Mouse (Mus musculus): ENCODE measurements around the gene Pcsk7. TPM values are rescaled to one million over a fixed set of nuclear protein-coding genes. Genes with fewer than 3 reads are reported as not detected.

The Pcsk7 gene
- polyA plus RNA-seq (2015; fragmentation: Nextera tagmentation; extraction: Ambion mirVana), result 25.6 and 26.7 TPM in 2 replicates

GRCm38 (mm10) chr9:45906355-45907077 lies at the start of gene Pcsk7, which contains the start of gene Rnf214:
Gene Pcsk7, plus strand, starts transcription at chr9:45906497.
Gene Rnf214, minus strand, starts transcription at chr9:45906911.
- WGBS, result under 1% methylated on average over 73 of the region's 80 CpGs
- Histone ChIP-seq H3K9ac (replicated peaks) (peak within 1 kb of the TSS; percentile 94), H3K4me2 (replicated peaks) (peak within 1 kb of the TSS; percentile 78), H3K4me1 (peaks cover 25% of the 10 kb centered on the region), H3K9me3 (no peaks in the 10 kb centered on the region), H3K27ac (replicated peaks) (peak within 1 kb of the TSS; percentile 95), H3K4me3 (peak within 1 kb of the TSS; percentile 85), H3K36me3 (peaks cover 38% of the 10 kb centered on the region), H3K27me3 (no peaks in the 10 kb centered on the region)
- peak; percentile 94 for ATAC-seq (replicated peaks)

- H3K9me3 ChIP-seq, result no peaks in the 10 kb centered on the region
- ATAC-seq (replicated peaks), result no peak
- peaks cover 90% of the 10 kb centered on the region for H3K36me3 ChIP-seq
- H3K4me1 ChIP-seq, result no peaks in the 10 kb centered on the region
- WGBS, result 97% methylated on average over 10 of the region's 10 CpGs
- H3K27ac ChIP-seq (replicated peaks), result no peak overlapping the region
- no peaks in the 10 kb centered on the region for H3K27me3 ChIP-seq
- no peak overlapping the region for H3K4me2 ChIP-seq (replicated peaks)
- H3K4me3 ChIP-seq, result no peak overlapping the region
- no peak overlapping the region for H3K9ac ChIP-seq (replicated peaks)
Measured at GRCm38 (mm10) chr9:45859364-45859763, 46.9 kb upstream of the Pcsk7 start.

GRCm38 (mm10) chr9:45861813-45862212 lies 44.5 kb upstream of the Pcsk7 start:
- no peak overlapping the region for H3K9ac ChIP-seq (replicated peaks)
- no peak overlapping the region for H3K4me2 ChIP-seq (replicated peaks)
- no peaks in the 10 kb centered on the region for H3K27me3 ChIP-seq
- peaks cover 95% of the 10 kb centered on the region for H3K36me3 ChIP-seq
- no peaks in the 10 kb centered on the region for H3K4me1 ChIP-seq
- no peak overlapping the region for H3K4me3 ChIP-seq
- no peak for ATAC-seq (replicated peaks)
- WGBS, result 95% methylated on average over 7 of the region's 7 CpGs
- no peaks in the 10 kb centered on the region for H3K9me3 ChIP-seq
- H3K27ac ChIP-seq (replicated peaks), result no peak overlapping the region

- no peaks in the 10 kb centered on the region for H3K27me3 ChIP-seq
- no peaks in the 10 kb centered on the region for H3K9me3 ChIP-seq
- no peaks in the 10 kb centered on the region for H3K4me1 ChIP-seq
- no peak overlapping the region for H3K4me3 ChIP-seq
- no peak for ATAC-seq (replicated peaks)
- H3K36me3 ChIP-seq, result peaks cover 94% of the 10 kb centered on the region
- no peak overlapping the region for H3K27ac ChIP-seq (replicated peaks)
- no peak overlapping the region for H3K9ac ChIP-seq (replicated peaks)
- no peak overlapping the region for H3K4me2 ChIP-seq (replicated peaks)
- 94% methylated on average over 3 of the region's 3 CpGs for WGBS
Measured at GRCm38 (mm10) chr9:45869181-45869580, 37.1 kb upstream of the Pcsk7 start.

GRCm38 (mm10) chr9:45870265-45870664 lies 36.0 kb upstream of the Pcsk7 start:
- peaks cover 90% of the 10 kb centered on the region for H3K36me3 ChIP-seq
- no peak overlapping the region for H3K4me2 ChIP-seq (replicated peaks)
- no peak overlapping the region for H3K27ac ChIP-seq (replicated peaks)
- H3K9me3 ChIP-seq, result no peaks in the 10 kb centered on the region
- WGBS, result 91% methylated on average over 3 of the region's 3 CpGs
- no peak overlapping the region for H3K9ac ChIP-seq (replicated peaks)
- H3K4me1 ChIP-seq, result no peaks in the 10 kb centered on the region
- H3K27me3 ChIP-seq, result no peaks in the 10 kb centered on the region
- ATAC-seq (replicated peaks), result no peak
- no peak overlapping the region for H3K4me3 ChIP-seq

DNA sequence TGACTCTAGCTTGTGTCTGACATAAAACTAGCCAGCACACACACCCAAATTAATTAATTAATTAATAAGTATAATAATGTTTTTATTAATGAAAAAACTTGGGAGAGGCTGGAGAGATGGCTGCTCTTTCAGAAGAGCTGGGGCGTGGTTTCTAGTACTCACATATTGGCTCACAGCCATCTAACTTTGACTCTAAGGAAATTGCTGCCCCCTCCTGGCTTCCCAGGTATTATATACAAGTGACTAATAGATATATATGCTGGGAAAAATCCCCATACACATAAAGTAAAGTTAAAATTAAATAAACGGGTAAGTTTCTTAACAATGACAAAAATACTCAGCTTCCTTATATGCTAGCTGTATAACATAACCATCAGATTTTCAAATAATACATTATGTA lies 28.4 kb upstream of the Pcsk7 start:
- Histone ChIP-seq H3K4me1 (no peaks in the 10 kb centered on the region), H3K4me2 (replicated peaks) (no peak overlapping the region), H3K9ac (replicated peaks) (no peak overlapping the region), H3K27me3 (no peaks in the 10 kb centered on the region), H3K9me3 (no peaks in the 10 kb centered on the region), H3K27ac (replicated peaks) (no peak overlapping the region), H3K4me3 (no peak overlapping the region), H3K36me3 (peaks cover 62% of the 10 kb centered on the region)
- ATAC-seq (replicated peaks), result no peak
- WGBS, result 73% methylated on average over 2 of the region's 2 CpGs

- no peak overlapping the region for H3K4me2 ChIP-seq (replicated peaks)
- H3K27ac ChIP-seq (replicated peaks), result no peak overlapping the region
- peaks cover 90% of the 10 kb centered on the region for H3K36me3 ChIP-seq
- H3K9me3 ChIP-seq, result no peaks in the 10 kb centered on the region
- no peak for ATAC-seq (replicated peaks)
- no peaks in the 10 kb centered on the region for H3K27me3 ChIP-seq
- no peak overlapping the region for H3K4me3 ChIP-seq
- no peak overlapping the region for H3K9ac ChIP-seq (replicated peaks)
- no peaks in the 10 kb centered on the region for H3K4me1 ChIP-seq
Measured at GRCm38 (mm10) chr9:45893681-45894080, 12.6 kb upstream of the Pcsk7 start.

- Histone ChIP-seq H3K27me3 (no peaks in the 10 kb centered on the region), H3K27ac (replicated peaks) (peak overlapping the region; percentile 95; the same call in 1 of the 2 replicates), H3K9me3 (no peaks in the 10 kb centered on the region), H3K4me2 (replicated peaks) (peak overlapping the region; percentile 78), H3K36me3 (peaks cover 31% of the 10 kb centered on the region), H3K4me1 (peaks cover 25% of the 10 kb centered on the region), H3K9ac (replicated peaks) (peak overlapping the region; percentile 94), H3K4me3 (peak overlapping the region; percentile 85)
- ATAC-seq (replicated peaks), result no peak
- WGBS, result 63% methylated on average over 4 of the region's 4 CpGs
Measured at GRCm38 (mm10) chr9:45905196-45905595, 1.1 kb upstream of the Pcsk7 start.

- Histone ChIP-seq H3K9me3 (no peaks in the 10 kb centered on the region), H3K4me2 (replicated peaks) (peak overlapping the region; percentile 78), H3K4me3 (peak overlapping the region; percentile 85), H3K9ac (replicated peaks) (peak overlapping the region; percentile 94), H3K27ac (replicated peaks) (peak overlapping the region; percentile 95), H3K4me1 (peaks cover 25% of the 10 kb centered on the region), H3K36me3 (peaks cover 32% of the 10 kb centered on the region), H3K27me3 (no peaks in the 10 kb centered on the region)
- peak; percentile 59 for ATAC-seq (replicated peaks)
- WGBS, result under 1% methylated on average over 19 of the region's 27 CpGs
Measured at GRCm38 (mm10) chr9:45905811-45906237, 473 bp upstream of the Pcsk7 start.

DNA sequence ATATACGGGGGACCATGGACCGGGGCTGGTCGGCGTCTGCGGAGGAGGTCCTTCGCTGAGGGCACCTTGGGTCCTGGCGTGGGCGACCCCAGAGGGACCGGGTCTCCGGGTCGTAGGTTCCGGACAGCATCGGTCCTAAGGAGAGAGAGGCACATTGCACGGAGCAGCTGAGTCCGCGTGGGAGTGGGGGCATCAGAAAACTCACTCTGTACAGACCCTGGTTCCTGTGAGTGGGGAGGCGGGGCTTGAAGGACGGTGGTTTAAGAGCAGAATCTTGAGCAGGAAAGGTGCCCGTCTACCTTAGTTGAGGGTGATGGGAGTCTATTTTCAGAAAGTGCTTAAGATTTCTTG lies 756 bp downstream of the Pcsk7 start:
- WGBS, result under 1% methylated on average over 19 of the region's 19 CpGs
- peak overlapping the region; percentile 94 for H3K9ac ChIP-seq (replicated peaks)
- no peaks in the 10 kb centered on the region for H3K27me3 ChIP-seq
- peak overlapping the region; percentile 95 for H3K27ac ChIP-seq (replicated peaks)
- peak overlapping the region; percentile 85 for H3K4me3 ChIP-seq
- H3K36me3 ChIP-seq, result peaks cover 38% of the 10 kb centered on the region
- no peaks in the 10 kb centered on the region for H3K9me3 ChIP-seq
- peaks cover 25% of the 10 kb centered on the region for H3K4me1 ChIP-seq
- peak overlapping the region; percentile 78 for H3K4me2 ChIP-seq (replicated peaks)
- peak; percentile 41 for ATAC-seq (replicated peaks)

- peaks cover 68% of the 10 kb centered on the region for H3K36me3 ChIP-seq
Measured at GRCm38 (mm10) chr9:45910995-45911394, 4.7 kb downstream of the Pcsk7 start.

DNA sequence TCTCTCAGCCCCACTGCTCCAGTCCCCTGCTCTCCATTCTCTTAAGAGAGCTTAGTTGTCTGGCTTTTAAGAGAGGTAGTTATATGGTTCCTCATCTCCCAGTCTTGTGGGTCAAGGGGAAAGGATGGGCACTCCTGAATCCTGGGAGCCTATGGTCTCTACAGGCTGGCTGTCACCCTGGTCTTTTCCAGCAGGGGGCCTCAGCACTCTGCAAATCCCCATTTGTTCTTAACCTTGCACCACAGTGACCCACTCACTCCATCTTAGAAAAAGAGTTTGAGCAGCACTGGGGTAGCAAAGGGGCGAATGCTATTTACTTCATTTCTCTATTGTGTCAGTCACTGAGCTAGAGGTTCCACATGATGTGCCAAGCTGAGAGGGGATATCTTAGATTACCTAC lies 5.4 kb downstream of the Pcsk7 start:
- Histone ChIP-seq H3K27ac (replicated peaks) (no peak overlapping the region), H3K4me2 (replicated peaks) (no peak overlapping the region), H3K9ac (replicated peaks) (no peak overlapping the region), H3K4me1 (peaks cover 10% of the 10 kb centered on the region), H3K36me3 (peaks cover 74% of the 10 kb centered on the region), H3K4me3 (no peak overlapping the region), H3K9me3 (no peaks in the 10 kb centered on the region), H3K27me3 (no peaks in the 10 kb centered on the region)
- WGBS, result 68% methylated on average over 1 of the region's 1 CpGs
- ATAC-seq (replicated peaks), result no peak

More at GRCm38 (mm10) chr9:45910995-45911394, 4.7 kb downstream of the Pcsk7 start:
- no peak for ATAC-seq (replicated peaks)
- Histone ChIP-seq H3K27ac (replicated peaks) (no peak overlapping the region), H3K4me3 (no peak overlapping the region), H3K27me3 (no peaks in the 10 kb centered on the region), H3K4me2 (replicated peaks) (no peak overlapping the region), H3K4me1 (peaks cover 10% of the 10 kb centered on the region), H3K9me3 (no peaks in the 10 kb centered on the region), H3K9ac (replicated peaks) (no peak overlapping the region)
- 94% methylated on average over 3 of the region's 3 CpGs for WGBS

DNA sequence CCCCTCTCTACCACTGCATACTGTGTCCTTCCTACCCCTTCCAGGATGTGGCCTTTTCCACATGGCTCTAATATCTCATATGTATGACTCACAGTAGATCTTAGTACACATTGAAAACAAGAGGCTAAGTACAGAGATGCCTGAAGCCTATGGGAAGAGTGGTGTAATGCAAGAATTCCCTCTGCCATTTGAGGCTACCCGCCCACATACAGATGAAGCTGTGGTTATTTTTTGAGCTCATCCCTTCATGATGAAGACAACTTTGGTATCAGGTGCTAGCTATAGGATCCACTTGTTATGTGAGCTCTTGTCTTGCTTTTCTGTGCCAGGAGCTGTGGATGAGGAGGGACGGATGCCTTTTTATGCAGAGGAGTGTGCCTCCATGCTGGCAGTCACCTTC lies 9.4 kb downstream of the Pcsk7 start:
- H3K4me3 ChIP-seq, result no peak overlapping the region
- WGBS, result 93% methylated on average over 2 of the region's 2 CpGs
- H3K4me1 ChIP-seq, result no peaks in the 10 kb centered on the region
- peaks cover 91% of the 10 kb centered on the region for H3K36me3 ChIP-seq
- no peak for ATAC-seq (replicated peaks)
- H3K9me3 ChIP-seq, result no peaks in the 10 kb centered on the region
- no peak overlapping the region for H3K4me2 ChIP-seq (replicated peaks)
- H3K9ac ChIP-seq (replicated peaks), result no peak overlapping the region
- no peak overlapping the region for H3K27ac ChIP-seq (replicated peaks)
- H3K27me3 ChIP-seq, result no peaks in the 10 kb centered on the region
